Mouse (Mus musculus) small intestine, adult 2 months (tissue): ENCODE data around the gene Ccdc61. TPM values are rescaled to one million over a fixed set of nuclear protein-coding genes. Genes with fewer than 3 reads are reported as not detected.
A peak's percentile ranks its signal among the peaks of the same experiment; 100 is the strongest.

Source experiments
- H3K27ac ChIP-seq: fragments of 200-500 bp; 2 replicates; pipeline ENCODE4 v1.5.1; 2012; ENCODE audit warnings: low read depth, low read length, control low read depth, inconsistent platforms; ENCODE audit not compliant: insufficient read depth
- H3K27me3 ChIP-seq: fragments of 200-500 bp; 2 replicates; pipeline ENCODE4 v1.6.1; 2012; ENCODE audit warnings: mild to moderate bottlenecking, moderate library complexity, low read length, inconsistent platforms; ENCODE audit not compliant: control insufficient read depth, insufficient read depth
- H3K36me3 ChIP-seq: fragments of 200-500 bp; 2 replicates; pipeline ENCODE4 v1.6.1; 2012; ENCODE audit warnings: mild to moderate bottlenecking, low read length, control low read depth, inconsistent platforms; ENCODE audit not compliant: control insufficient read depth, insufficient read depth
- H3K4me1 ChIP-seq: fragments of 200-500 bp; 2 replicates; pipeline ENCODE4 v1.6.1; 2012; ENCODE audit warnings: low read length, inconsistent platforms, mixed read lengths; ENCODE audit not compliant: control insufficient read depth, insufficient read depth, insufficient read length
- H3K4me3 ChIP-seq: fragments of 200-500 bp; 2 replicates; pipeline ENCODE4 v1.5.1; 2012; ENCODE audit warnings: low read depth, mild to moderate bottlenecking, control low read depth, inconsistent platforms, low read length, moderate library complexity
- CTCF ChIP-seq: fragments of 200-500 bp; IDR thresholded peaks from 2 replicates; pipeline ENCODE4 v1.5.1; 2012; ENCODE audit warnings: low read depth, mild to moderate bottlenecking, control low read depth, inconsistent platforms, low read length, moderate library complexity, mixed read lengths; ENCODE audit not compliant: insufficient replicate concordance, insufficient read length; ENCODE audit errors: extremely low read depth
- POLR2A ChIP-seq: fragments of 200-500 bp; IDR thresholded peaks from 2 replicates; pipeline ENCODE4 v1.6.1; 2012; ENCODE audit warnings: low read depth, mild to moderate bottlenecking, control low read depth, inconsistent platforms, low read length, moderate library complexity
- WGBS: fragments of 180-500 bp; shearing (Covaris S2); methylation state at CpG from one replicate; pipeline ENCODE4 v1.1.7; 2018; 5-methylcytosine and 5-hydroxymethylcytosine counted together
- polyA plus RNA-seq: library from polyadenylated mRNA; depleted of rRNA; stranded (reverse); fragments of >200 nt; gene quantifications from 2 replicates; pipeline ENCODE4 v1.2.3, GENCODE M21; 2012

Gene Ccdc61
- polyA plus RNA-seq, 1 experiment, result 21.4 TPM

DNA sequence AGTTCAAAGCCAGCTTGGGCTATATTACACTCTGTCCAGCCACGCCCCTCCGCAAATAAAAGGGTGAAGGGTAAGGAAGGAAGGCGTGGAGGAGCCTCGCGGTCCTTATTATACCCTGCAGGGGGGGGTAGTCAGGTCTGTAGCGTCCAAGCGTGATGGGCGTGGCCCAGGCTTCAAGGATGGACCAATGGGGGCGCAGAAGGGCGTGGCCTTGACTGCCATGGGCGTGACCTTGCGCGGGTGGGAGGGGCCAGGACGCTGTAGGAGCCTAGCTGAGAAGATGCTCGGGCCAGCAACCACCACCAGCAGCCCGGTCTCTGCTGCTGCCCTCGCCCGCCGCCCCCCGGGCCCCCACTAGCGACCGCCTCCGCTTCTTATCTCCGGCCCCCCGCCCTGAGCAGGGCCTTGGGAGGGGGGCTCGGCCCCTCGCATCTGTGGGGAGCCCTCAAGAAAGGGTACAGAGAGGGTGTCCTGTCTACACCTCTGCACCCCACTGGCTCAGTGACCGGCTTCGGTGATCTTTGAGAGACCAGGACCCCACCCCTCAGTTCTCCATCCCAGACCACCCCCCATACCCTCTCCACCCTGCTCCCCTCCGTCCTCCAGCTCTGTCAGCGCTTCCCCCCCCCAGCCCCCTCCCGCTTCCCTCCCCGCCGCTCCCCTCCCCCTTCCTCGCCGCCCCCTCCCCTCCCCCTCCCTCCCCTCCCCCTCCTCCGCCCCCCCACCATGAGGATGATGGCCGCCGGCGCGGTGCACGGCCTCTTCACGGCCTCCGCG lies 15.1 kb upstream of the Ccdc61 start, which contains the start of gene Nova2:
Gene Nova2, plus strand, starts transcription at position 727 of the 777 bp plus-strand sequence.
- Histone ChIP-seq H3K4me1 (peaks cover 2% of the 10 kb centered on the region; the same call in 1 of the 2 replicates), H3K4me3 (peak within 1 kb of the TSS; percentile 54), H3K27ac (no peak within 1 kb of the TSS), H3K27me3 (peaks cover 26% of the 10 kb centered on the region), H3K36me3 (no peaks in the 10 kb centered on the region)
- TF ChIP-seq POLR2A (no peak), CTCF (no peak; the same call in 1 of the 2 replicates)
- 1% methylated on average over 28 of the region's 45 CpGs for whole genome bisulfite sequencing

DNA sequence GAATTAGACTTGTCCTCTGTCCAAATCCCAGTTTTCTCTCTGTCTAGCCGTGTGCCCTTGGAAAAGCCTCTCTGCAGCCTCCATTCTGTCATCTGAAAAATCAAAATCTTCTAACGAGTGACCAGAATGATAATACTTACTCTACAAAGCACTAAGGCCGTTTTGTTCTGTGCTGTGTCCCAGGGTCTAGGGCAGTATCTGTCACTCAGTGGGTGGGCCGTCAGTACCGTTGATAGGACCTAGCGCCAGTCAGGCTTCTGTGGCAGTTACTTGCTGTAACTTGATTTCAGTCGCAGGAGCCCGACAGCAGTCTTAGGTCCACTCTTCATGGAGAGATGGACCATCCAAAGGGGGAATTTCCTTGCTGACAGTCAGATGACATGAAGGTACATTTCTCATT lies 14.1 kb upstream of the Ccdc61 start:
- H3K27ac ChIP-seq, result no peak overlapping the region
- peaks cover 2% of the 10 kb centered on the region; the same call in 1 of the 2 replicates for H3K4me1 ChIP-seq
- H3K36me3 ChIP-seq, result no peaks in the 10 kb centered on the region
- 18% methylated on average over 8 of the region's 8 CpGs for WGBS
- no peak overlapping the region for H3K4me3 ChIP-seq
- H3K27me3 ChIP-seq, result peaks cover 26% of the 10 kb centered on the region
- TF ChIP-seq CTCF (no peak), POLR2A (no peak)

DNA sequence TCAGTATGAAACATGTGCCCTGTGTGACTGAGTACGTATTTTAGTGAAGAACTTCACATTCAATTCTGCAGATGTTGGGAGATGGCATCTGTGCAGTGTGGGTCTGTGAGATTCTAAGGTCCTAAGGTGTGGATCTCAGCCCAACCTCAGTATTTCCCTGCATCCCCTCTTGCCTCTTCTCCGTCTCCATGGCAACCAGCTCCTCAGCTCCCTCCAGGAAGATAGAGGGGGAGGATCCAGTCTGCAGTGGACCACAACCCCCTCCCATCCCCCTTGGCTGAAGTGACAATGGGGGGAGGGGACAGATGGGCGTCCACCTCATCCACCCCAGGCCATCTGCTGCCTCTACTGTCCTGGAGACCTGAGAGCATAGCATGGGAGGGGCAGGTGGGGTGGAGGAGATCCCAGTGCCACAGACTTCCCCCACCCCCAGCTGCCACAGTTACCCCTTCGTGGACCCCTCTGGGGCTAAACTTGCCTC lies 13.5 kb upstream of the Ccdc61 start:
- H3K27me3 ChIP-seq, result peaks cover 26% of the 10 kb centered on the region
- 38% methylated on average over 4 of the region's 4 CpGs for WGBS

DNA sequence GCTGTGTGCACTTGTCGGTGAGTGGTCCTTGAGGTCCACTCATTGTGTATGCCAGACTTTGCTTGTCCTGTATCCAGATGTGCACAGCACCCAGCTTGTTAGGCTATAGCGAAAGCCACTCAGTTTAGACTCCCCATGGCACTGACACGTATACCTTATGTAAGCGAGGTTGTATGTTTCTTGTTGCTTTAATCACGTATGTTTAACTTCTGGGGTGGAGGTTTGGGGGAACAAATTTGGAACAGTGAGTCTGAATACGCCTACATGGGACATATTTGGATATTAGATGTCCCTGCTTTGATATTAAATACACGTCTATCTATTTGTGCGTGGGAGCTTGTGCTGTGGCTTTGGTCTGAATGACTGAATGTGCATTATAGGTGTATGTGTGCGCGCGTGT lies 13.1 kb upstream of the Ccdc61 start:
- peaks cover 26% of the 10 kb centered on the region for H3K27me3 ChIP-seq
- H3K36me3 ChIP-seq, result no peaks in the 10 kb centered on the region
- TF ChIP-seq CTCF (no peak), POLR2A (no peak)
- no peak overlapping the region for H3K4me3 ChIP-seq
- peaks cover 2% of the 10 kb centered on the region; the same call in 1 of the 2 replicates for H3K4me1 ChIP-seq
- H3K27ac ChIP-seq, result no peak overlapping the region
- WGBS, result 74% methylated on average over 11 of the region's 11 CpGs

More for the DNA sequence above, 13.5 kb upstream of the Ccdc61 start:
- no peaks in the 10 kb centered on the region for H3K36me3 ChIP-seq
- H3K4me1 ChIP-seq, result peaks cover 2% of the 10 kb centered on the region; the same call in 1 of the 2 replicates
- H3K4me3 ChIP-seq, result no peak overlapping the region
- TF ChIP-seq POLR2A (no peak), CTCF (no peak)
- H3K27ac ChIP-seq, result no peak overlapping the region

DNA sequence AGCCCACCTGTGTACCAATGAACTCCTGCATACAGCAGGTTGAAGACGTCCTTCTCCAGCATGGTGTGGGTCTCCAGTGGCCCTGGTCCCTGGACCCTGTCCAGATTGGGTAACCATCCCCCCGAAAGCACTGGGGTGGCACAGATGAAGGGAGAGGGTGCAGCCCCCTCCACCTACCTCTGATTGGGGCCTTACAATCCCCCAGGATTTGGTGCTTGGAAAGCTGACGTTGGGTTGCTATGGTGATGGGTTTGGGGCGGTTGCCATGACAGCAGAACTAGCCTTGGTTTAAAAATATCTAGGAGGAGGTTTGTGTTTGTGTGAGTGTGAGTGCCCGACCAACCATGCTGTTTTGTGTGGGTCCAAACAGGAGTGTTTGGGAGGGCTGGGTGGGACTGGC lies 12.6 kb upstream of the Ccdc61 start:
- peaks cover 26% of the 10 kb centered on the region for H3K27me3 ChIP-seq
- H3K4me3 ChIP-seq, result no peak overlapping the region
- 40% methylated on average over 5 of the region's 5 CpGs for WGBS
- no peak overlapping the region for H3K27ac ChIP-seq
- H3K4me1 ChIP-seq, result peaks cover 2% of the 10 kb centered on the region; the same call in 1 of the 2 replicates
- H3K36me3 ChIP-seq, result no peaks in the 10 kb centered on the region
- TF ChIP-seq CTCF, result no peak
- no peak for TF ChIP-seq POLR2A

DNA sequence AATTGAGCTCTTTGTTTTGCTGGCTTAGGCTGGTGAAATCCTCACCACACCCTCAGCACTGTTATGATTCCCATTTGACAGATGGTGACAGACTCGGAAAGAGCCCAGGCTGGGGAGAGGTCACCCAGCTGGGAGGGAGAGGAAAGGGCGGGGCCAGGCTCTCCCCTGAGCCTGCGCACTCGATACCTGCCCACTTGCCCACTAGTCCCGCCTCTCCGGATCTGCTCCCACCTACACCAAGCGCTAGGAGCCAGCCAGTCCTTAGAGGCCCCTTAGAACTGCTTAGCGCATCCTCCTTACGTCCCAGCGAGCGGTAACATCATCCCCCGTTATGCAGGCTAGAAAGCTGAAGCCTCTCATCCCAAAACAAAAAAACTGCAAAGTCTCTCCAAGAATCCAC lies 10.9 kb upstream of the Ccdc61 start:
- Histone ChIP-seq H3K36me3 (no peaks in the 10 kb centered on the region), H3K4me1 (peaks cover 1% of the 10 kb centered on the region; the same call in 1 of the 2 replicates), H3K27ac (no peak overlapping the region), H3K4me3 (no peak overlapping the region), H3K27me3 (peaks cover 22% of the 10 kb centered on the region)
- 4% methylated on average over 12 of the region's 12 CpGs for WGBS
- TF ChIP-seq CTCF (no peak), POLR2A (no peak)

DNA sequence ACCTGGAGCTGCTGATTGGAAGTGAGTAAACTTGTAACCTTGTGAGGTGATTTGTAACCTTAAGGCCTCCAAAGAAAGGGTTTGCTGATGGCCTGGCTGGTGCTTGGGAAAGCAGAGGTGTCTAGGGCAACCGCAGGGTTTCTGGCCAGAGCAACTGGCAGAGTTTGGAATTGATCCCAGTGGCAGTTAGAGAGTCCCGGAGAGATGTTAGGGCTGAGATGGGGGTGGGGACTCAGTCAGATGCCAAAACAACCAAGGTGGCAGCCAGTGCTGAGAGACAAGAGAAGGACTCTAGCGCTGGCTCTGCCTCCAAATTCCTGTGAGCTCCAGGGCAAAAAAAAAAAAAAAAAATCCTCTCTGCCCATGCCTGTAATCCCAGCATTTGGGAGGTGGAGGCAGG lies 7.7 kb upstream of the Ccdc61 start:
- 34% methylated on average over 3 of the region's 3 CpGs for WGBS
- Histone ChIP-seq H3K36me3 (no peaks in the 10 kb centered on the region), H3K27ac (no peak overlapping the region), H3K27me3 (0 out of 2 replicates have a peak, but pooled peaks cover 3% of the 10 kb centered on the region), H3K4me1 (no peaks in the 10 kb centered on the region), H3K4me3 (no peak overlapping the region)
- TF ChIP-seq POLR2A, result no peak
- TF ChIP-seq CTCF, result no peak
